Mouse (Mus musculus): Measurements from ENCODE around the gene Alox12e. TPM values are rescaled to one million over a fixed set of nuclear protein-coding genes. Genes with fewer than 3 reads are reported as not detected.

Gene Alox12e
- total RNA-seq, 2 experiments from 2014 or later: not detected

DNA sequence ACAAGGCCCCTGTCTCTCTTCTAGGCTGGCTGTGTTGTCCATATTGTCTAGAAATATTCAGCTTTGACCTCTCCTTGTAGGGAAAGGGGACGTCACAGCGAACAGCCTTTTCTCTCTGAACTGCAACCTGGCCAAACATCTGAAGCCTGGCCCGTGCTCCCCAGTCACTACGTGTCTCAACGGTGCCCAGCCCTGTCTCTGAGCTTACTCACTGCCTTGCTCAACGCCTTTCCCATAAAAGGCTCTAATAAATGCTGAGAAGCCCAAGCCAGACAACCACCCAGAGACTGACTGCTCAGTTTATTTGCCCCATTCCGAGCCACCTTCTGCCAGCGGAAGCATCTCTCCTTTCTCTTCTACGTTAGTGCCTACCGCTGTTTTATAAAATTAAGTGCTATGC is 34.3 kb downstream of the Alox12e start:
- DNase-seq: no peak
- intact Hi-C loops (cut with DNase I): no loop called here

DNA sequence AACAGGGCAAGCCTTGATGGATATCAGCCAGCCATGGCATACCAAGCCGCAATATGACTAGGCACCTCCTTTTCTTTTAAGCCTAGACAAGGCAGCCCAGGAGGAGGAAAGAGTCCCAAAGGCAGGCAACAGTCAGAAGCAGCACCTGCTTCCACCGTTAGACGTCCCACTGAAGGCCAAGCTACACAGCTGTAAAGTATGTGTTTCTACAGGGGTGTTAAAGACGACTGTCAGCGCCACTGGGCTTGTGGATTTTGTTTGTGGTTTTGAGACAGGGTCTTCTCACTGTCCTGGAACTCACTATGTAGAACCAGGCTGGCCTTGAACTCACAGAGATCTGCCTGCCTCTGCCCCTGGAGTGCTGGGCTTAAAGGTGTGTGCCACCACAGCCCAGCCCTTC is 36.7 kb downstream of the Alox12e start:
- intact Hi-C loops (cut with DNase I): no loop called here
- DNase-seq: no peak

GRCm38 (mm10) chr11:70284757-70285156 is 37.7 kb downstream of the Alox12e start:
- intact Hi-C loops (cut with DNase I): no loop called here
- DNase-seq: no peak

- intact Hi-C loops (cut with DNase I): no loop called here
- DNase-seq: no peak
Measured at GRCm38 (mm10) chr11:70283666-70284065, 38.8 kb downstream of the Alox12e start.

- peak; percentile 51 to 56 for DNase-seq
- intact Hi-C loops (cut with DNase I): no loop called here
Measured at GRCm38 (mm10) chr11:70280441-70280840, 42.0 kb downstream of the Alox12e start.

DNA sequence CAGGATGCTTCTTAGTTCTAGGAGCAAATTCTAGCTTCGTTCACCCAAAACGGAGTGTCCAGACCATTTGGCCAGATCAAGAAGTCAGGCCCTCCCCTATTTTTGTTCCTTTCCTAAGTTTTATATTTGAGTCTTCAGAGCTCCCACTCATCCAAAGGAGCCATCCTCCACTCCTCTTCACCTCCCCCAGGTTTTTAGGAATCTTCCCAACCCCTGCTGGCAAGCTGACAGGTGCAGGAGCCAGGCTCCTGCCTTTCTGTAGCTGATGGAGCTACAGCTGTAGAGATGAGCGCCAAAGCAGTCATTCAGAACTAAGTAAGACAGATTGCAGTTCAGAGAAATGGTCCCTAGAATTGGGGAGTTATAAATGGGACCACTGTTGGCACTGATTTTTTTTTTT is 43.5 kb downstream of the Alox12e start:
- intact Hi-C loops (cut with DNase I): no loop called here

DNA sequence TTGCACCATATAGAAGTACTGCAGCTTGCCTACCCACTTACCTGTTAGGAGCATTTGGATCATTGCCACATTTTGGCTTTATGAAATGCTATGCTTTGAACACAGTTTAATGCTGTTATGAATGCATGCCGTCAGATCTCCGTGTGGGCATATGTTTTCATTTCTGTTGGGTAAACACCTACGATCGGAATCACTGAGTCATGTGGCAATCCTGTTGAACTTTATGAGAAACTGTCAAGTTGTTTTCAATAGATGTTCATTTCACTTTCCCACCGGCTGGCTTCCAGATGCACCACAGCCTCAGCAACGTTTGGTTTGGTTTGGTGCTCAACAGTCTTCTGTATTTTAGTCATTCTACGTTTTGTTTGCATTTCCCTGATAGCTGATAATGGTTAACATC is 50.8 kb downstream of the Alox12e start:
- DNase-seq: no peak
- intact Hi-C loops (cut with DNase I): no loop called here

More for the DNA sequence above, 43.5 kb downstream of the Alox12e start:
- DNase-seq: no peak

- intact Hi-C loops (cut with DNase I): no loop called here
- peak; percentile 68 to 74 for DNase-seq
Measured at GRCm38 (mm10) chr11:70266405-70266804, 56.0 kb downstream of the Alox12e start.

DNA sequence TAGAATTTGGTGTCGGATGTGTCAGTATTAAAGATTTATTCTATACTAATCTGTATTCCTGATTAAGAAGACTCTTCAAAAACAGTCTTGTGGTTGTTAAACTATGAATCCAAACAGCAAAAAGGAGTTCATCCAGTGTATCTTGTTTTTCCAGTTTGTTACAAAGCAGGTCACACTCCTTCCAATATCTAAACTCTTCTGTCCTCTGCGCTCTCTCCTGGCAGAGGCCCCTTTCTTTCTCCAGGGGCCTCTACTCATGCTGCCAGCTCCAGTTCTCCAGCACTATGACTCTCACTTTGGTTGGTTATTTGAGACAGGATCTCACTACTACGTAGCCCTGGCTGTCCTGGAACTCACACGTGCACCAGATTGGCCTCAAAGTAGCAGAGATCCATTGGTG is 56.6 kb downstream of the Alox12e start:
- DNase-seq: no peak
- intact Hi-C loops (cut with DNase I): no loop called here

Other genes with a start within 250 kb of the Alox12e start
- not detected for gene Asgr2, start 230.0 kb downstream of the Alox12e start, total RNA-seq (2021)
- 1 to 10 TPM in 1 of 2 experiments, under 1 TPM in 1; 0.69 to 1.0 TPM for gene Mgl2, start 192.3 kb downstream of the Alox12e start, total RNA-seq (2021)
- gene Clec10a, start 166.4 kb downstream of the Alox12e start, total RNA-seq (2021): 1 to 10 TPM in 1 of 2 experiments, under 1 TPM in 1; 0.82 to 1.0 TPM
- under 1 TPM; 0.20 to 0.91 TPM for gene Slc16a11, start 109.9 kb downstream of the Alox12e start, total RNA-seq (2021)
- gene Slc16a13, start 101.6 kb downstream of the Alox12e start, total RNA-seq (2021): 1 to 10 TPM; 5.2 to 6.8 TPM
- gene Bcl6b, start 92.8 kb downstream of the Alox12e start, total RNA-seq (2021): 10 to 100 TPM; 54.7 to 55.5 TPM
- gene 0610010K14Rik, start 84.7 kb downstream of the Alox12e start, total RNA-seq (2021): 10 to 100 TPM; 54.8 to 60.8 TPM
- 1 to 10 TPM; 3.3 to 3.4 TPM for gene Gm21988, start 82.8 kb downstream of the Alox12e start, total RNA-seq (2021)
- 100 to 1,000 TPM in 1 of 2 experiments, 10 to 100 TPM in 1; 96.4 to 102 TPM for gene Rnasek, start 82.8 kb downstream of the Alox12e start, total RNA-seq (2021)
- gene Alox12, start 67.3 kb downstream of the Alox12e start, total RNA-seq (2021): 1 to 10 TPM; 3.4 to 5.2 TPM
- 1 to 10 TPM in 1 of 2 experiments, under 1 TPM in 1; 0.34 to 3.2 TPM for gene Alox15, start 29.4 kb upstream of the Alox12e start, total RNA-seq (2021)
- 10 to 100 TPM; 22.3 to 26.1 TPM for gene Pelp1, start 87.4 kb upstream of the Alox12e start, total RNA-seq (2021)
- 10 to 100 TPM; 13.0 to 15.1 TPM for gene Arrb2, start 110.0 kb upstream of the Alox12e start, total RNA-seq (2021)
- 10 to 100 TPM in 1 of 2 experiments, 1 to 10 TPM in 1; 8.2 to 13.4 TPM for gene Med11, start 129.3 kb upstream of the Alox12e start, total RNA-seq (2021)
- gene Zmynd15, start 136.8 kb upstream of the Alox12e start, total RNA-seq (2021): 1 to 10 TPM; 1.4 to 2.1 TPM
- gene Cxcl16, start 137.4 kb upstream of the Alox12e start, total RNA-seq (2021): 1 to 10 TPM; 7.2 to 7.7 TPM
- 1 to 10 TPM in 1 of 2 experiments, under 1 TPM in 1; 0.89 to 1.4 TPM for gene Tm4sf5, start 182.6 kb upstream of the Alox12e start, total RNA-seq (2021)
- not detected for gene Vmo1, start 192.0 kb upstream of the Alox12e start, total RNA-seq (2021)
- gene Gltpd2, start 196.6 kb upstream of the Alox12e start, total RNA-seq (2021): not detected
- gene Psmb6, start 202.7 kb upstream of the Alox12e start, total RNA-seq (2021): 100 to 1,000 TPM; 264 to 266 TPM
- not detected for gene Gm40193, start 210.3 kb upstream of the Alox12e start, total RNA-seq (2021)
- 10 to 100 TPM in 1 of 2 experiments, 1 to 10 TPM in 1; 8.9 to 10.8 TPM for gene Pld2, start 217.4 kb upstream of the Alox12e start, total RNA-seq (2021)
- gene Mink1, start 240.3 kb upstream of the Alox12e start, total RNA-seq (2021): 10 to 100 TPM; 40.4 to 43.3 TPM